1 mouse cellular context compared by ENCODE assay signal in the genomic region with DNA sequence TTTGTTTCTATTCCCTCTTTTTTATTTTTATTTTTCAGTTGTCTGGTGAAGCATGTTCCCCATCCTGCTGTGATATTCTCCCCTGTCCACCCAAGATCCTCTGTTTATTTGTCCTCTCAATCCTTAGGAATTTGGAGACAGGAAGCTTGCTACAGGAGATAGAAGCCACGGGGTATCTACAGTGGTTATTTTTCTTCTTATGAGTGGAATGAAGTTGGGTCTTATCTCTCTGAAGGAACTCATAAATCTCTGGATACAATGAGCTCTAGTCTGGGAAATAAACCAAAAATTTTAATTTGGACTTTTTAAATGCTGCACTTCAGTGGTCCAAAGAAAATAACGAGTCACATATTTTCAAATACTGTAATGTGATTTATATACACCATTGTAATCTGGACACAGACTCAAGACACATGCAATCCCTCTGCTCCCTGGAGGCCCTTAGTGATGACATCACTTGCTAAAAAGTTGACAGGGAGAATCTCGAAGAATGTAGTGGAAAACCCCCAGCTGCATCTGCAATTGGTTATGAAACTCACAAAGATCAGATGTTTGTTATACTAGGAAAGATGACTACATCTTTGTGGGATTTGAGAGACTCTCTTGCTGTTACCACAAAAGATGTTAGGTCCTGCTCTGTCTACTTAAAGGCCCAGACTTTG.
TF ChIP-seq lines count a peak whose summit lies in the region.

No protein-coding gene starts in this region.

TF ChIP-seq in CH12.LX, 34 proteins besides CTCF, POLR2A, EP300 and RAD21 (continued from another document):
- TF ChIP-seq CHD2 (IDR thresholded peaks at IDR 0.05; ENCODE audit: low read length) = peak; percentile 44; the same call in 1 of the 2 replicates
- TF ChIP-seq HCFC1 (IDR thresholded peaks at IDR 0.05; ENCODE audit: low read depth, low read length) = no peak; the same call in 1 of the 2 replicates
- TF ChIP-seq UBTF (IDR thresholded peaks at IDR 0.05; ENCODE audit: low read depth, low read length) = no peak
- no peak for TF ChIP-seq ZC3H11A (IDR thresholded peaks at IDR 0.05; ENCODE audit: low read depth, low read length)
- TF ChIP-seq JUN (IDR thresholded peaks at IDR 0.05; ENCODE audit: insufficient read depth, low read depth, low read length) = peak; percentile 98
- TF ChIP-seq ZNF384 (IDR thresholded peaks at IDR 0.05; ENCODE audit: low read depth, low read length) = no peak
- TF ChIP-seq POLR2AphosphoS2 (IDR thresholded peaks at IDR 0.05; ENCODE audit: low read depth, low read length) = no peak
- no peak; the same call in 1 of the 2 replicates for TF ChIP-seq MAX (IDR thresholded peaks at IDR 0.05; ENCODE audit: low read length)
- no peak for TF ChIP-seq KAT2A (IDR thresholded peaks at IDR 0.05; ENCODE audit: insufficient replicate concordance, low read length)
- TF ChIP-seq BHLHE40 (IDR thresholded peaks at IDR 0.05; ENCODE audit: low read depth, low read length) = peak; percentile 66
- TF ChIP-seq MYC (IDR thresholded peaks at IDR 0.05; ENCODE audit: low read depth, low read length) = peak; percentile 68; the same call in 1 of the 2 replicates
- TF ChIP-seq GABPA (IDR thresholded peaks at IDR 0.05; ENCODE audit: insufficient replicate concordance, low read depth, low read length) = no peak
